Mouse (Mus musculus): ENCODE results near the gene Slc9a1.
A peak's percentile ranks its signal among the peaks of the same experiment; 100 is the strongest.

Slc9a1 gene

DNA sequence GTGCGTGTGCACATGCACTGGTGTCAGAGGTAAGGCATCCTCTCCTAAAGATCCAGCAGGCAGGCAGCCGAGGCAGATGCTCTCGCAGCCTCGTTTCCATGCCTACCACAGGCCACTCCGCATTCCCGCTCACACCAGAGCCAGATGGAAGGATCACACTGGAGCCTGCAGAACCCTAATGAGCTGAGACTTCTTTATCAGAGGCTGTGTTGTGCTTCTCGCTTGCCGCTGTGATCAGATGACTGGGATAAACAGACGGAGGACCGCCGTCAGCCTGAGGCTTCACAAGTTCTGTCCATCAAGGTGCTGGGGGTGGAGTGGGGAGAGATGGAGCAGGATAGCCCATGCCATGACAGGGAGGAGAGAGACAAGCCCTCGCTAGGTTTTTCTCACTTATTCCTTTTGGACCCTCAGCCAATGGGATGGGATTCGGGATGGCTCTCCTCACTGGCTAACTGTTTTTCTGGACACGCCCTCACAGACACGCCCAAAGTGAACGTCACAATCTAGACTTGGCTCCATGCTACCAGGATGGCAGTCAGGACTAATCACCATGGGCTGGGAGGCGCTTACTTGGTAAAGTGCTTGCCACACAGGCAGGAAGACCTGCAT, 63.2 kb downstream of the Slc9a1 start:
- no peak for DNase-seq (ENCODE audit: extremely low read depth, insufficient read length, low spot score)

DNA sequence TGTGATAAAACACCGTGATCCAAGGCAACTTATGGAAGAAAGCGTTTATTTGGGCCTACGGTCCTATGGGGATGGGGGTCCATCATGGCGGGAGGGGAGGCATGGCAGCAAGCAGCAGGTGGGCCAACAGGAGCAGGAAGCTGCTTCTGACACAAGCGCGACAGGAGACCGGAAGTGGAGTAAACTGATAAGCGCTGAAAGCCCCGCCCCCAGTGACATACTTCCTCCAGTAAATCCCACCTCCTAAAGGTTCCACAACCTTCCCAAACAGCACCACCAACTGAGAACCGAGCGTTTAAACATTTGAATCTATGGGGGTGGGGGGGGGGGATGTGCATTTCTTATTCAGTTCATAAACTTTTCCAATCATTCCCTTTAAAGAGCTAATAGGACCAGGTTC, 66.4 kb downstream of the Slc9a1 start:
- no peak for DNase-seq (ENCODE audit: extremely low read depth, insufficient read length, low spot score)

DNA sequence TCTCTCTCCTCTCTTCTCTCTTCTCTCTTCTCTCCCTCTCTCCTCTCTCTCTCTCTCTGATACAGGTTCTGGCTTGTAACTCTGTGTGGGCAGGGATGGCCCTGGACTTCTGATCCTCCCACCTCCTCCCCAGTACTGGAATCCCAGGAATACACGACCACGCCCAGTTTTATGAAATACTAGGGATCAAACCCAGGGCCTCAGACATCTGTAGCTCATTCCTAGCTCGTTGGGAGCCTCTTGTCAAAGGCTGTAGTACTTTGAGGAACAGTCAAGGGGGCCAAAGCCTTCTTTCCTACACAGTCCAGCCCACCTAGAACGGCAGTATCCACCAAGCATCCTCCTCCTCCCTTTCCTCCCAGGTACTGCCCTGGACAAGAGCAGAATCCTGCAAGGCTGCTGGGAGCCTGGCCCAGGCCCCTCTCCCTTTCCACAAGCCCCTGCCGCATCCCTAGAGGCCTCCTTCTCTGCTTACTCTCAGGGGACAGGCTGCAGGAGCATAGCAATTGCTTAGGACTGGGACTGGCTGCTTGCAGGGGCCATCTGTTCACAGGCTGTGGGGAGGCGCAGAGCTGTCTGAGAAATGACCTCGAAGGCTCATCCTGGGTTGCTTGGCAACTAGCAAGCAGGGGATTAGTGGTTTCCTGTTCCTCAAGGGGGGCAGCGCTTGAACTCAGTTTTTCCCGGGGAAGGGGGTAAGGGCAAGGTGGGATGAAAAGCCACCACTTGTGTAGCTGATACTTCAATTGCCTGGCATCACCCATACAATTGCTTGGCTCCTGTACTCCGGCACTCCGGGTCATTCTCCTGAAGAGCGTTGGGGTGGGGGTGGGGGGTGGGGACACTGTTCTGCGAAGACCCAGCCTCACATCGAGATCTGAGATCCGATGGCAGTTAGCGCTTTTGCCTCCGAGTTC, 70.2 kb downstream of the Slc9a1 start:
- no peak for DNase-seq (ENCODE audit: extremely low read depth, insufficient read length, low spot score)

DNA sequence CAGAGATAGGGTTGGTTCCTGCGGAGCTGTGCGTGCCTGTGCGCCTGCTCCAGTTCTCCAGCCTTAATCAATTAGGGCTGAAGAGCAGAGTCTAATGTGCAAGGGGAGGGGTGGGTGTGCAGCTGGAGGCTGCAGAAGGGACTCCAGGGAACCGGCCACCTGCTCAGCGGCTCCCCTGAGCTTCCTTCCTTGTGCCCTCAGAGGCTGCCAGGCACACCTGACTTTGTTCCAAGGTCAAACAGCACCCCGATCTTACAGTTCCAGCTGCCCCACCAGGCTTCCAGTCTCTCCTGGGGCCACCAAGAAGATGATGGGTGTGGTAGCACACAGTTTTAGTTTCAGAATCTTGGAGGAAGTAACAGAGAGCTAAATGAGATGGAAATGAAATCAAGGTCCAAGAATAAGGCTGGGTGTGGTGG, 70.9 kb downstream of the Slc9a1 start:
- DNase-seq (ENCODE audit: extremely low read depth, insufficient read length, low spot score), result no peak

DNA sequence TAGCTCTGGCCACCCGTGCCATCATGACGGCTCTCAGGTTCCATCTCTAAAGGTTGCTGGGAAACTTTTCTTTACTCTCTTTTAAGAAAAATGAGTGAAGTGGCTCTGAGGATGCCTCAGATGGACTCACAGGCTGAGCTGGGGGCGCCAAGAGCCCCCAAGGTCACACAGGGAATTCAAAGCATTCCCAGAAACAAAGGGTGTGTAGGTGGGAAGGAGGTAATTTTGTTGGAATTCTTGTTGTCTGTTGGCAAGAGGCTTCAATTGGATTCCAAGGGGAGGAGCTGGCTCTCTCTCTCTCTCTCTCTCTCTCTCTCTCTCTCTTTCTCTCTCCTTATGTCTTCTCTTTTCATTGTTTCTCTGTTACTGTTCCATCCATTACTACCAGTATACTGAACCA, 72.7 kb downstream of the Slc9a1 start:
- DNase-seq (ENCODE audit: extremely low read depth, insufficient read length, low spot score), result no peak

DNA sequence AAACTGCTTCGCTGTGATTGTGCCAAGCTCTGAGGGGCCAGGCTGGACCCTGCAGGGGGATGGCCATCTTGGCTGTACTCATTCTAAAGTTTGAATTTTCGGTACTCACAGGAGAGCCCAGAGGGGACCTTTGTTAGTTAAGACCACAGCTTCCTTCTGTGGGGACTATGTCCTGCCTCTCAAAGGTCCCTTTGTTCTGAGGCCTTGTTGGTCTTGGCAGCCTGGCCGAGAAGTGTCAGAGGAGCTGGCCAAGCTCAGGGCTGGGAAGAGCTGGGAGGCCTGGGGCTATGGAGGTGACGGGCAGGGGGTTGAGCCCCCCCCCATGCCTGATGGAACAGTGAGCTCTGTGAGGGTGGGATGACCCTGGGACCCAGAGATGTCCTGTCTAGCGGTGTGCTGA, 73.6 kb downstream of the Slc9a1 start:
- DNase-seq (ENCODE audit: extremely low read depth, insufficient read length, low spot score), result no peak

DNA sequence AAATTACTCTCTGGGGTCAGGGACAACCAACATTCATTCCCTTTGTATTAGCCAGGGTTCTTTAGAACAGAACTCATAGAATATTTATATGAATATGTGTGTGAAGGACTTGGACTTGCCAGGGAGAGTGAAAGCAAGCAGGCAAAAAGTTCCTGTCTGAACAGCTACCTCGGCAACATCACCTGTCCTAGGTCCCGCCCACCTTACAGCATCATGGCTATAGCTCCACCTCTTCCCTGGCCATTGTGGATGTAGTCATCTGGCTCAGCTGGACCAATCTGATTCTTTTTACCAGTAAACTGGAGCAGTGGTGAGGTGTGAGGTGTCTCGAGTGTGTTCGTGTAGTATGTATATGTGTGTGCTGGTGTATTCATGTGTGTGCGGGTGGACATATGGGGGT, 76.2 kb downstream of the Slc9a1 start:
- no peak for DNase-seq (ENCODE audit: extremely low read depth, insufficient read length, low spot score)

DNA sequence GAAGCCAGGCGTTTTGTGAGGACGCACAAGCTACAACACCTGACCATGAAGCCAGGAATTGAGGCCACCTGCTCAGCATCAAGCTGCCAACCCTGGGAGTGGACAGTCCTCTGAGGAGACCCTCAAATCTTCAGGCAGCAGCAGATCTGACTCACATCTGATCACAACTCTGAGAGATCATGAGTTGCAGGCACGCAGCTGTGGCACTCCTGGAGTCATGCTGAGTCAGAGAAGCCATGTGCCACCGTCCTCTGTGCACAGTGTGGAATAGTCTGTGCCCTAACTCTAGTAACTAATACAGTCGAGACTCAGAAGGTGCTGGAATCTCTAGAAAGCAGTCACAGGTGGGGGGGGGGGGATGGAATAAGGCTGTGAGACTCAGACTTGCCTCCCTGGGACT, 77.9 kb downstream of the Slc9a1 start:
- peak; percentile 41 for DNase-seq (ENCODE audit: extremely low read depth, insufficient read length, low spot score)

DNA sequence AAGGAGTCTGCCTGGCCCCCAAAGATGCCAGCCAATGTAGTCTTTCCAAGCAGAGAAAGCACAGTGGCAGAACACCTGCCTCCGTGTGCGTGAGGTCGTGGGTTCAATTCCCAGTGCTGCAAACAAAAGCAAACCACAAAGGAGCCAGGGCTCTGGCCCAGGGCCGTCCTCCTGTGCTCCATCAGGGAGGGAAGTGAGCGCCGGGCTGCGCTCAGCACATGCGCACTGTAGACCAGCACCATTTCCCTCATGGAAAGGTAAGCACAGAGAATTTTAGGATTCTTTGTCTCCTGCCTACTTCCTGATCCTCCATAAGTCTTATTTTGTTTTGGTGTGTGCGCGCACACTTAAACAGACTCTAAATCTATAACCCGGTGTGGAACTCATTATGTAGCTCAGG, 78.5 kb downstream of the Slc9a1 start:
- DNase-seq (ENCODE audit: extremely low read depth, insufficient read length, low spot score), result no peak

DNA sequence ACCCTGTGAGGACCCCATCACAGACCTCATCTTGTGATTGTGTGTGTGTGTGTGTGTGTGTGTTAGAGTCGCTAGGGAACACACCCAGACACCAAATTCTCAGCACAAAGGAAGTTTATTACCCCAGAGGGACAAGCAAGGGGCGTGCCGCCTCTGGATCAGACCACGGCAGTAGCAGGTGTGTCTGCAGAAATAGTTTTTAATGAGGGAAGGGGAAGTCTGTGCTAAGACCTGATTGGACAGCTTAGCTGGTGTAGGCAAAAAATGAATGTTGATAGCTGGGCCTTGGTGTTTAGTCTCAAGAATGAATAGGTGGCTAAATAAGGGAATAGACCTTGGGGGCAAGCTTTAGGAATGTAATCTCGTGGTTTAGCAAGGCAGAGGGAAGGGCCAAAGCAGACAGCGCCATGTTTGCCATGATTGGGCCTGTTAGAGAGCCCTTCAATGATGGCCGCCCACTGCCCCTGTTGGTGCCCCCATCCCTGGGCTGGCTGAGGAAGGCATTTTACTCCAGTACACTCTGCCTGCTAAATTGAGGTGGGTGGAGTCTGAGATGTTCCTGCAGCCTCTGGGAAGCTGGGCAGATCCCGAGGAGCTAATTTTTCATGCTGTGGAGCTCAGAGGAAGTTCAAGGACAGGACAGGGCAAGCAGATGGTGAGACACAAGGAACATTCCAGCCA, 79.3 kb downstream of the Slc9a1 start:
- no peak for DNase-seq (ENCODE audit: extremely low read depth, insufficient read length, low spot score)

DNA sequence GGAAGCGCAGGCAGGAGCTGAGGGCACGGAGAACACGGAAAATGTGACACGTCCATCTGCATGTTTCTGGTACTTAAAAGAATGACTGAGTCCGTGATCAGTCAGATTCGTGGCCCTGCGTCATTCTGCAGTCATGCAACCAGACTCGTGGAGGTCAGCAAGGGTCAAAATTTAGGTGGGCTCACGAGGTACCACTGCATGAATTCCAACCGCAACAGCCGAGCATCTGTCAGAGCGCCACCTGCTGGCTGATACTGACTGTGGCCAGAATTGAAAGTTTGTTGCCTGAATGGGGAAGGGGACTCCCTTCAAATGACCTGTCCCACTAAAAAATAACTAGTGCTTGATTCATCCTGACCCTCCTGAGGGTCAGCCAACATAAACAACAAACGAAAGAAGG, 80.2 kb downstream of the Slc9a1 start:
- no peak for DNase-seq (ENCODE audit: extremely low read depth, insufficient read length, low spot score)

DNA sequence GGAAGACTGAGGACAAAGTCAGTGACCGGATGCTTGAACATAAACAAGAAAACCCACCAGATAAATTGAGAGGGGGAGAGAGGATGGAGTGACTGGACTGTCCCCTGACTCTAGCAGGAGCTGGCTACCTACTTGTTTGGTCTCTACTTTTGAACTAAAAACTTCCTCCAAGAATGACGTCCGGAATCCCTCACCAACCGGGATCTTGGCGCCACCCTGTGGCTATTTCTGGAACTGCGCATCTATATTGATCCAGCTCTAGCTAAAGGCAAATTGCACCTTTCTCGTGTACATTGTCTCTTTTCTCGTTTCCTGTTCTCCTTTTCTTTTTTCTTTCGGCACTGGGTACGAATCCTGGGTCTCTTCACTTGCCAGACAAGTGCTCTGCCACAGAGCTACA, 82.0 kb downstream of the Slc9a1 start:
- DNase-seq (ENCODE audit: extremely low read depth, insufficient read length, low spot score), result no peak

DNA sequence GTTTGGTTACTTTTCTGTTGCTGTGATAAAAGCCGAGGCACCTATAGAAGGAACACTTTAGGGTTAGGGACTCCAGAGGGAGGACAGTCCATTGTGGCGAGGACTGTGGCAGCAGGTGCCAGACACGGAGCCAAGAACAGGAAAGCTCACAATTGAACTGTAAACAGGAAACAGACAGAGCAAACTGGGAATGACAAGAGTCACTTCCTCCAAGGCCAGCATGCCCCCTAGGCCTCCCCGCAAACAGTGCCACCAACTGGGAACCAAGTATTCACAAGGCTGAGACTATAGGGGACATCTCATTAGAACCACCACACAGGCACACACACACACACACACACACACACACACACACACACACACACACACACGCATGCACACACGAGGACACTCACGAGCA, 82.9 kb downstream of the Slc9a1 start:
- no peak for DNase-seq (ENCODE audit: extremely low read depth, insufficient read length, low spot score)

DNA sequence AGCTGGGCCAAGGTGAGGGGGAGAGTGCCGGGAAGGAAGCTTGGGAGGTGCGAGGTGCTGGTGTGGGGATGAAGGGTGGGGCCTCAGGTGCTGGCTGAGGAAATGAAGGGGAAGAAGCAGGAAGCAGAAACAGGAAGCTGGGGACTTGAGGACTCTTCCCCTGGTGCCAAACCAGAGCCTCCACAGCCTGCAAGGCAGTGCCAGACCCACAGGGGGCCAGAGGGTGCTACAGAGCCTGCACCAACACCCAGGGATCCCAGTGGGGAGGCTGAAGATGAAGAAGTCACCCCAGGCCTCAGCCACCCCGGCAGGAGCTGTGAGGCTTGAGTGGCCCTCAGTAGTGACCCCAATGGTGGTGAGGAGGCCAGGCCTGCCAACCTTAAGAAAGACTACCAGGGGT, 88.5 kb downstream of the Slc9a1 start:
- DNase-seq (ENCODE audit: extremely low read depth, insufficient read length, low spot score), result no peak

DNA sequence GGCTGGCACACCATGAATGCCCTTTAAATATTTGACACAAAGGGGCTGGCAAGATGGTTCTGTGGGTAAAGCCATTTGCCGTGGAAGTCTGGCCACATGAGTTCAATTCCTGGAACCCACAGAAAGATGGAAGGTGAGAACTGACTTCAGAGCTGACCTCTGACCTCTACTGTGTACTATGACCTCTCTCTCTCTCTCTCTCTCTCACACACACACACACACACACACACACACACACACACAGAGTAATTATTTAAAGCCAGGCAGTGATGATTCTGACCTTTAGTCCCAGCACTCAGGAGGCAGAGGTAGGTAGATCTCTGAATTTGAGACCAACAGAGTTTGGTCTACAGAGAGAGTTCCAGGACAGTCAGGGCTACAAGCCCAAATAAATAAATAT, 90.5 kb downstream of the Slc9a1 start:
- no peak for DNase-seq (ENCODE audit: extremely low read depth, insufficient read length, low spot score)

DNA sequence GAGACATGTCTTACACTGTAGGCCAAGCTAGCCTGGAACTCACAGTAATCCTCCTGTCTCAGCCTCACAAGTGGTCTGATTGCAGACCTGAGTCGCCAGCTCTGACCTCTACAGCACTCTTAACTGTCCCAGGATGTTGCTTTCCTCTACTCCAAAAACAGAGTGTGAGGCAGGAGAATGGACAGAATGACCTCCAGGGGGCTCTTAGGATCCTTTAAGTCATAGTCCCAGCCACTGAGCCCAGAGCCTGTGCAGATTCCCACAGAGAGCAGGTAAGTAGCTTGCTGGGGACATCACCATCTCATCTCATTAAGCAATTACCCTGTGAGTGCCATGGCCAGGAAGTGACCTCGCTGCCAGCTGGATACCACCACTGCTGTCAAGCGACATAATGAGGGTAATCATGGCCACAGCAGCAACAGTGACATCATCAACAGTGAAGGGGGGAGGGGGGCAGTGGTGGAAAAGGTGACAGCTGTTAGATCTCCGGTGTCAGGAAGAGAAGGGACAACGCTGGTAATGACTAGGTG, 91.4 kb downstream of the Slc9a1 start:
- no peak for DNase-seq (ENCODE audit: extremely low read depth, insufficient read length, low spot score)

DNA sequence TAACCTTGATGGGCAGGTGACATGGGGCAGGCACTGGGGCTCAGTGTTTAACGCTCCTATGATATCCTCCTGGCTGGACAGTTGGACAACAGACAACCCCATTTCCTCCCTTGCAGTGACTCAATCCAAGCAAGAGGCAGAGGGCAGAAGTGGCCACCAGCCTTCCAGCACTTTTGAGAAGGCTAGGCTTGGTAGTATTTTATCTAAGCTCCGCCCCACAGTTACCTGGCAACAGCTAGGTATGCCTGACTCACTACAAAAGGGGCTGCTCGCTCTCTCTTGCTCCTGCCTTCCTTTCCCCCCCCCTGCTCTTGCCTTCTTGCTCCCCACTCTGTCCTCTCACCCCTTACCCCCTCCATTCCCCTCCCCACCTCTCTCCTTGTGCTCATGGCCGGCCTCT, 91.9 kb downstream of the Slc9a1 start:
- no peak for DNase-seq (ENCODE audit: extremely low read depth, insufficient read length, low spot score)

DNA sequence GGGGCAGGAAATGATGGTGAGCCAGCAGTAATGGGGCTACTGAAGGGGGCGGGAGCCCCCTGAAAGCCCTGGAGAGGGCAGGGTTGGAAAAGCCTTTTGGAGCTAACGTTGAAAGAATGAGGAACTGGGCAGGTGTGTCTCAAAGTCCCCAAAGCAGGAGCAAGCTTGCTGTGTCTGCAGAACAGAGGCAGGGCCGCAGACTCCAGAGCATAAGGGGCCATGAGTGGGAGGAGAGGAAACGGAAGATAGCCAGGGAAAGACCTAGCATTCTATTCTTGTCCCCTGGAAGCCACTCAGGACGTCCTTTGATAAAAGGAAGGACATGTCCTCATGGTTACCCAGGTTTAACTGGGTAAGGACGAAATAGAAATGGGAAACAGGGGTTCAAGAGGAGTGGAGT, 93.7 kb downstream of the Slc9a1 start:
- DNase-seq (ENCODE audit: extremely low read depth, insufficient read length, low spot score), result no peak

DNA sequence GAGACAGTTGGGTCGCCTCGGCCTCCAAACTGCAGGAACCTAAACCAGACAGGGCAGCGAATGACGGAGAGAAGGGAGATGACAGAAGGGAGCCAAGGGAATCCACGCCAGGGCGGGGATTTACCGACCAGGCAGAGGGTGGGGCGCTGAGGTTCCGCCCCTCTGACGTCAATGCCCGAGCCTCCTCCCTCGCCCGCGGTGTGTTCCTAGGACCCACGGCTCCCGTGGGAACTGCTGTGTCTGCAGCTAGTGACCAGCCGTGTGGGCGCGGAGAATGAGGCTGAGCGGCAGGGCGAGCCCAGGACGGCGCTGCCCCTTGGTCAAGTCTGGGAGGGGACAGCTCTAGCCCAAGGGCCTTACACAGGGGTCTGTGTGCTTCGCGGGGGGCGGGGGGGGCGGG, 98.6 kb downstream of the Slc9a1 start:
- DNase-seq (ENCODE audit: extremely low read depth, insufficient read length, low spot score), result peak; percentile 67

DNA sequence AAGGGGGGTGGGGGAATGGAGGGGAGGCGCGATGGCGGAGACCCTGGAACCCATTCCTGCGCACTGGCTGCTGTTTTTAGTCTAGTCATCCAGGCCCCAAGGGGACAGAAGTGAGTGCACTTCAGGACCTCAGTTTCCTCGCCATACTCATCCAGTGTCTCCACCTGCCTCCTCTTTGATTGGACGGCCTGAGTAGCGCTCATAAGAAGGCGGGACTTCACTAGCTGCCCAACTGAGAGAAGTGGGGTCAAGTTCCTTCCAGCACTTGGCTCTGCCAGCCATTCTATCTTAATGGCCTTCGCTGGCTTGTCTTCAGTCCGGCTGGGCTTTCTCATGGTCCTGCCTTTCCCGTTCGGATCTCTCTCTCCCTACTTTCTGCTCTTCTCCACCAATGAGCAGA, 99.6 kb downstream of the Slc9a1 start:
- DNase-seq (ENCODE audit: extremely low read depth, insufficient read length, low spot score), result no peak

DNA sequence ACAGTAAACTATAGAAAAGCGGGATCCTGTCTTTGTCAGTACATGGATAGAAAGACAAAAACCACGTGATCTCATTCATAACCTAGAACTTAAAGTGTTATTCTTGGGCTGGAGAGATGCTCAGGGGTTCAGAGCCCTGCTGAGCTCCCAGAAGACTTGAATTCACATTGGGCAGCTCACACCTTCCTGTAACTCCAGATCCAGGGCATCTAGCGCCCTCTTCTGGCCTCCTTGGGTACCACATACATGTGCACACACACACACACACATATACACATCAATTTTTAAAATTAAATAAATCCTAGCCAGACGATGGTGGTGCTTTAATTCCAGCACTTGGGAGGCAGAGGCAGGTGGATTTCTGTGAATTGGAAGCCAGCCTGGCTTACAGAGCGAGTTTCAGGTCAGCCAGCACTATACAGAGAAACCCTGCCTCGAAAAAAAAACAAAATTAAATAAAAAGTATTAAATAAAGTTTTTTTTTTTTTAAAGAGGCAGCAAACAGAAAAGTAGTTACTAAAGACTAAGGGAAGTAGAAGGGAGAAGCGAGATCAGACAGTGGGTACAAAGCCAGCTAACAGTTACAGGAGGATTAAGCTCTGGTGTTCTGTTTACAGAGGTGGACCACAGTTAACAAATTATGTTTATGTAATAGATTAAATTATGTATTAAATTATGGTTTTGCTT, 101.8 kb downstream of the Slc9a1 start:
- DNase-seq (ENCODE audit: extremely low read depth, insufficient read length, low spot score), result no peak
